Mouse (Mus musculus) erythroblast, embryonic 14.5 days (primary cell): ENCODE measurements around the gene Crisp4.

Experiments used
- GATA1 ChIP-seq: IDR thresholded peaks from 2 replicates; pipeline ENCODE4 v1.6.1; 2012; ENCODE audit warnings: low read length, inconsistent platforms, mixed read lengths
- TAL1 ChIP-seq: IDR thresholded peaks from 3 replicates; pipeline ENCODE4 v1.6.1; 2012; ENCODE audit warnings: low read length, inconsistent platforms, mixed read lengths

DNA sequence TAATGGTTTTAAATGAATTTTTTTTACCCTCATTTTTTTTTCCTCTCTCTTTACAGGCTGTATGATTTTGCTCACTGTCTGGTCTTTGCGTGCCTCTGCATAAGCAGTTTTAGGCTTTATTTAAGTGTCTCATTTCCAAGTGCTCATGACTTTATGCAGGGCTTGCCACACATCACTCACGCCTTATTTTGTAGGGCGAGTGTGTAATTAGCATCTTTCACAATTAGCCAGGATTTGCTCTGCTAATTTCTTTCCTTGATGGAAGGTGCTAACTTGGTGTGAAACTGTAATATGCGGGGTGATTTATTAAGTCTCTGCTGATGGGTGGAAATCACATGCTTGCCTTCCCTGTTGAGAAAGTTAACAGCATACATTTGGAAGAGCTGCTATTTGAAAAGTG is 46.0 kb upstream of the Crisp4 start:
- TF ChIP-seq GATA1: no peak
- TF ChIP-seq TAL1: no peak
